Comparison of ENCODE assay signal across 29 mouse cellular contexts in the genomic region with DNA sequence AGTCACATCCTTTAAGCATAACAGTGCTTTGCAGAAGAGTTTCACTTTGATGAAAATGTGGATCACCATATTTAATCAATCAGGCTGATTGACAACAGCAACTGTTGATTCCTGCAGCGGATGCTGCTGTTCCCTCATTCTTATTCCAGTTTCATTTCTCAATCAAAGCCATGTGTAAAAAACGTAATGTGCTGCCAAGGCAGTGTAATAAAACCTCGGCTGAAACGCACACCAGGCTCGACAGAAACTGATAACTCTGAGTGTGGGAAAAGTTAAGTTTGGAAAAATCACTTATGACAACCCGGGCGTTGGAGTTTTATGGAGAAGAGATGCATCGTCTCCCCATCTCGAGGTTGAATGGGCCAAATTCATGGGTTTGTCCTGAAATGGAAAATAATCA.
DNase-seq lines count a peak whose midpoint lies in the region; ATAC-seq lines count a peak whose summit lies in the region.
"Had no signal": no experiment of that assay in that cellular context is flagged by ENCODE, and none has a peak within 500 bp of the region (broad histone marks: within the 10 kb centered on the region; RNA-seq: fewer than 3 reads in every experiment).

No protein-coding gene starts in this region.

- H3K27me3 ChIP-seq in embryonic facial prominence, embryonic 14.5 days (replicated peaks; ENCODE audit: control insufficient read depth, insufficient read depth, low read length), result no peaks in the 10 kb centered on the region
- H3K27me3 ChIP-seq: hindbrain, embryonic 12.5 days; intestine, embryonic 15.5 days; midbrain, embryonic 15.5 days had no signal

- no peaks in the 10 kb centered on the region for H3K9me3 ChIP-seq in embryonic facial prominence, embryonic 14.5 days (ENCODE audit: control insufficient read depth, low read length)
- H3K9me3 ChIP-seq: hindbrain, embryonic 12.5 days; intestine, embryonic 15.5 days; midbrain, embryonic 10.5 days; midbrain, embryonic 15.5 days had no signal

- H3K4me1 ChIP-seq in embryonic facial prominence, embryonic 14.5 days (ENCODE audit: control insufficient read depth, insufficient read depth, low read length), result peaks cover 6% of the 10 kb centered on the region; the same call in 1 of the 2 replicates
- H3K4me1 ChIP-seq: hindbrain, embryonic 12.5 days; intestine, embryonic 15.5 days; midbrain, embryonic 10.5 days; midbrain, embryonic 15.5 days had no signal

- H3K9ac ChIP-seq in embryonic facial prominence, embryonic 14.5 days (ENCODE audit: low read depth, low read length), result no peak overlapping the region
- H3K9ac ChIP-seq: hindbrain, embryonic 12.5 days; intestine, embryonic 15.5 days; midbrain, embryonic 15.5 days had no signal

- peak overlapping the region; percentile 26; the same call in 1 of the 2 replicates for H3K4me2 ChIP-seq in embryonic facial prominence, embryonic 14.5 days (ENCODE audit: low read depth, low read length)
- H3K4me2 ChIP-seq: hindbrain, embryonic 12.5 days; intestine, embryonic 15.5 days; liver, embryonic 11.5 days; midbrain, embryonic 15.5 days had no signal

- DNase-seq in gastrocnemius, adult 18-20 months (ENCODE audit: low spot score), result peak; percentile 8
- DNase-seq in gastrocnemius, adult 8-10 months (ENCODE audit: low spot score in 2 of 2), result no peak
- DNase-seq in heart, postnatal 10 days, result peak; percentile 3 to 6
- no peak for DNase-seq in heart, postnatal 4 days
- peak; percentile 79 for DNase-seq in embryonic facial prominence, embryonic 14.5 days (ENCODE audit: low spot score)
- DNase-seq in skeletal muscle tissue, adult 2 months (ENCODE audit: low read depth, low spot score), result peak; percentile 27
- DNase-seq: adrenal gland, postnatal 14 days; cerebellum, adult 11 months; cerebellum, adult 9-10 months; embryo, embryonic 11 days; kidney, adult 2 months; kidney, postnatal 36 days; layer of hippocampus, postnatal 36 days; left cerebral cortex, postnatal 4 days; right cerebral cortex, postnatal 25 days; spleen, adult 18-20 months; thymus, adult 2 months; thymus, postnatal 4 days had no signal

- H3K27ac ChIP-seq in embryonic facial prominence, embryonic 14.5 days (replicated peaks; ENCODE audit: low read depth, low read length), result no peak overlapping the region
- H3K27ac ChIP-seq: hindbrain, embryonic 12.5 days; hindbrain, postnatal 0 days; intestine, embryonic 15.5 days; midbrain, embryonic 10.5 days; midbrain, embryonic 15.5 days had no signal

- 34% methylated on average over 9 of the region's 9 CpGs for WGBS in embryonic facial prominence, embryonic 14.5 days

- no peaks in the 10 kb centered on the region for H3K36me3 ChIP-seq in embryonic facial prominence, embryonic 14.5 days (ENCODE audit: control insufficient read depth, insufficient read depth, low read length)
- H3K36me3 ChIP-seq: G1E; hindbrain, embryonic 12.5 days; intestine, embryonic 15.5 days; midbrain, embryonic 10.5 days; midbrain, embryonic 15.5 days had no signal

- intact Hi-C loops in heart, postnatal 10 days (cut with DNase I), result no loop called here

- ATAC-seq in embryonic facial prominence, embryonic 14.5 days (ENCODE audit: low read depth), result no peak
- no peak for ATAC-seq in megakaryocyte-erythroid progenitor cell, adult 5-6 weeks (replicated peaks; ENCODE audit: low FRiP score, low TSS enrichment, poor library complexity, severe bottlenecking)
- ATAC-seq: forebrain, embryonic 14.5 days; hindbrain, postnatal 0 days; intestine, embryonic 15.5 days; lung, postnatal 0 days; midbrain, embryonic 15.5 days; Patski had no signal

- no peak overlapping the region for H3K4me3 ChIP-seq in embryonic facial prominence, embryonic 14.5 days (ENCODE audit: low read depth, low read length)
- H3K4me3 ChIP-seq: hindbrain, embryonic 12.5 days; intestine, embryonic 15.5 days; midbrain, embryonic 10.5 days; midbrain, embryonic 15.5 days had no signal

Comparison
In these comparisons a context has a peak if more than half of its experiments do, and no peak if none do; other contexts are left out.
1. DNase-seq: peak in gastrocnemius, adult 18-20 months (single experiment), heart, postnatal 10 days (2 of 2), embryonic facial prominence, embryonic 14.5 days (single experiment) and skeletal muscle tissue, adult 2 months (single experiment); none in gastrocnemius, adult 8-10 months (0 of 2) and heart, postnatal 4 days (single experiment).